Mouse (Mus musculus) myocyte (in vitro differentiated cells): ENCODE measurements around the gene Pogz.
"Not testable (repeated sequence)": the region's sequence is repeated elsewhere in the genome, so short reads cannot be mapped to it uniquely, and the experiment has no call there.

Source experiments
- CEBPB ChIP-seq: IDR thresholded peaks from 2 replicates; pipeline ENCODE4 v1.6.1; 2011; ENCODE audit warnings: mild to moderate bottlenecking, moderate library complexity; ENCODE audit not compliant: poor library complexity, insufficient read depth, severe bottlenecking
- E2F4 ChIP-seq: IDR thresholded peaks from one replicate; pipeline ENCODE4 v1.6.1; 2011; ENCODE audit warnings: mild to moderate bottlenecking, control low read depth, moderate library complexity; ENCODE audit not compliant: insufficient read depth
- MAX ChIP-seq: IDR thresholded peaks from one replicate; pipeline ENCODE4 v1.6.1; 2011; ENCODE audit warnings: low read depth, mild to moderate bottlenecking, control low read depth
- MYOD1 ChIP-seq, 3 experiments: IDR thresholded peaks; one replicate each; pipeline ENCODE4 v1.6.1; 2011; ENCODE audit warnings: control low read depth in 2 of 3, low read depth in 2 of 3, mild to moderate bottlenecking in 2 of 3, moderate library complexity in 1 of 3; ENCODE audit not compliant: insufficient read length in 2 of 3, control insufficient read depth in 1 of 3
- MYOG ChIP-seq, 3 experiments: IDR thresholded peaks; one replicate each; pipeline ENCODE4 v1.6.1; 2011; ENCODE audit warnings: control low read depth in 2 of 3, low read depth in 2 of 3, mild to moderate bottlenecking in 2 of 3; ENCODE audit not compliant: insufficient read length in 2 of 3, control insufficient read depth in 1 of 3, insufficient read depth in 1 of 3
- POLR2A ChIP-seq: IDR thresholded peaks from one replicate; pipeline ENCODE4 v1.6.1; 2011; ENCODE audit warnings: low read depth, mild to moderate bottlenecking, control low read depth, moderate library complexity; ENCODE audit not compliant: insufficient read length
- POLR2AphosphoS2 ChIP-seq: IDR thresholded peaks from one replicate; pipeline ENCODE4 v1.6.1; 2011; ENCODE audit warnings: low read depth, control low read depth; ENCODE audit not compliant: insufficient read length
- TCF12 ChIP-seq: IDR thresholded peaks from one replicate; pipeline ENCODE4 v1.6.1; 2011; ENCODE audit warnings: mild to moderate bottlenecking, control low read depth; ENCODE audit not compliant: poor library complexity, insufficient read depth, severe bottlenecking
- TCF3 ChIP-seq: IDR thresholded peaks from one replicate; pipeline ENCODE4 v1.6.1; 2011; ENCODE audit warnings: low read depth, control low read depth; ENCODE audit not compliant: insufficient read length
- USF1 ChIP-seq: IDR thresholded peaks from one replicate; pipeline ENCODE4 v1.6.1; 2011; ENCODE audit warnings: low read depth, mild to moderate bottlenecking, control low read depth, moderate library complexity

- TF ChIP-seq MYOD1 (IDR thresholded peaks at IDR 0.05; ENCODE audit: control insufficient read depth in 1 of 3, insufficient read length in 2 of 3, low read depth in 2 of 3); POLR2A; TCF12; E2F4; CEBPB; MAX; MYOG (IDR thresholded peaks at IDR 0.05; ENCODE audit: control insufficient read depth in 1 of 3, insufficient read depth in 1 of 3, insufficient read length in 2 of 3, low read depth in 2 of 3); USF1; POLR2AphosphoS2; TCF3: not testable (repeated sequence)
These were observed 94.2 kb downstream of the Pogz start for GRCm38 (mm10) chr3:94931427-94932082.
